Mouse (Mus musculus): ENCODE measurements around the gene Plac9a.
"Not testable (repeated sequence)": the region's sequence is repeated elsewhere in the genome, so short reads cannot be mapped to it uniquely, and the experiment has no call there.

- TF ChIP-seq CTCF (IDR thresholded peaks at IDR 0.05; ENCODE audit: borderline replicate concordance, control insufficient read depth, extremely low read depth, insufficient read depth, low read length, poor library complexity); POLR2A (IDR thresholded peaks at IDR 0.05; ENCODE audit: control insufficient read depth, extremely low read depth, insufficient read depth, low read length, poor library complexity): not testable (repeated sequence)
These were observed 4.4 kb upstream of the Plac9a start for GRCm38 (mm10) chr14:25907272-25907671.

Measured in thymus, adult 2 months (tissue).